Mouse (Mus musculus) spleen, postnatal 14 days (tissue): ENCODE measurements around the gene Ccdc7b.
"Not testable (repeated sequence)": the region's sequence is repeated elsewhere in the genome, so short reads cannot be mapped to it uniquely, and the experiment has no call there.

Experiments
- DNase-seq, 2 experiments: peaks; one replicate each; pipeline ENCODE4 v3.0.0; 2021 to 2022; ENCODE audit warnings: low spot score in 2 of 2

Ccdc7b gene

DNA sequence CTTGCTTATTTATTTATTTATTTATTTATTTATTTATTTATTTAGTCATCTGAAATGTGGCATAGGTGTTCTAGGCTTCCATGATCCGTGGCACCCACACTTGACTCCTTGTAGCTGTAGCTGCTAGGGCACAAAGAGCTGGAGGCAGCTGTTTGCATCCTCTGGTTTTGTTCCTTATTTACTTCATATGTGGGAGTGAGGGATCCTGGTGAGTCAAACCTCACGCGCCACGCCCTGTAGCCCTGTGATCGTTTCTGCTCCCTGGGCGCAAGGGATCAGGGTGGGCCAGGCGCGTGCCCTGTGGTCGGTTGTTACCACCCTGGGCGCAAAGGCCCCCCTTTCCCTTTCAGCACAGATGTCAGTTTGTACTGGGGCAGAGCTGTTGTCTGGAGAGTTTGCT is at the start of gene Ccdc7b:
Ccdc7b (plus strand) TSS at position 301 of the 400 bp plus-strand sequence.
- not testable (repeated sequence) for DNase-seq

DNA sequence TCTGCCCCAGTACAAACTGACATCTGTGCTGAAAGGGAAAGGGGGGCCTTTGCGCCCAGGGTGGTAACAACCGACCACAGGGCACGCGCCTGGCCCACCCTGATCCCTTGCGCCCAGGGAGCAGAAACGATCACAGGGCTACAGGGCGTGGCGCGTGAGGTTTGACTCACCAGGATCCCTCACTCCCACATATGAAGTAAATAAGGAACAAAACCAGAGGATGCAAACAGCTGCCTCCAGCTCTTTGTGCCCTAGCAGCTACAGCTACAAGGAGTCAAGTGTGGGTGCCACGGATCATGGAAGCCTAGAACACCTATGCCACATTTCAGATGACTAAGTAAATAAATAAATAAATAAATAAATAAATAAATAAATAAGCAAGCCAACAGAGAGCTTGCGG is 1.5 kb upstream of the Ccdc7b start, which contains the start of gene Ccdc7a:
Ccdc7a (minus strand) TSS at position 101 of the 400 bp plus-strand sequence.
- DNase-seq: not testable (repeated sequence)

DNA sequence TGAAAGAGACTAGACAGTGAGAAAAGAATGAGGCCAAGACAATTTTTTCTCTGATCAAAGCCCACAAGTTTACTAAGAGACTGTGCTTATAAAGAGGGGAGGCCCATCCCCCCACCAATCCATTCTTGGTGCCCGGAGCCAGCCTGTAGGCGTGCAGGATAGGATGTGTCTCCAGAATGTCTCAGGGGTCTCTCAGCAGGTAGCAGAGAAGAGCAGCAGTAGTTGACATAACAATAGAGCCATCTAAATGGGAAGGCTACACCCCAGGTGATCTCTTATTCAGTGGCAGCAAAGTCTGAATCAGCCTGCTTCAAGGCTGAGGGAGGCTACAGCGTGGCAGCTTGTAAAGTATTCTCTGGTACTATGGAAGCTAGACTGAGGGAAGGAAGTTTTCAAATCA is 48.8 kb downstream of the Ccdc7b start:
- DNase-seq: not testable (repeated sequence)

DNA sequence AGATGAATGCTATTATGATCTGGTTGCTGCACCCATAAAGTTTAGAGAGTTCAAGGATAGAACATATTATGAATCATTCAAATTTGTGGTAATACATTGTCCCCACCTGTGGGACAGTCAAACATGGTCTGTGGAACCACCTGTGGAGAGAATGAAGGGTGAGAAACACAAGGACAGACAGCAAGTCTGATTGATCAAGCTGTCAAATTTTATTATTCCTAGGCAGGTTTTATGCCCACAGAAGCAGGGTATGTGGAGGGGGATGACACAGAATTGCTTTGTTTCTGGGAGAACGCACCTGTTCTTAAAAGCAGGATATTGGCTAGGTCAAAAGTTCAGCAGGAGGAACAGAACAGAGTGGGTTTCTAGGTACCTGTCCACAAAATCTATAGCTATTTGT is 64.6 kb downstream of the Ccdc7b start, which contains the start of gene Gm10999:
Gm10999 (minus strand) TSS at position 101 of the 400 bp plus-strand sequence.
- DNase-seq: no peak

DNA sequence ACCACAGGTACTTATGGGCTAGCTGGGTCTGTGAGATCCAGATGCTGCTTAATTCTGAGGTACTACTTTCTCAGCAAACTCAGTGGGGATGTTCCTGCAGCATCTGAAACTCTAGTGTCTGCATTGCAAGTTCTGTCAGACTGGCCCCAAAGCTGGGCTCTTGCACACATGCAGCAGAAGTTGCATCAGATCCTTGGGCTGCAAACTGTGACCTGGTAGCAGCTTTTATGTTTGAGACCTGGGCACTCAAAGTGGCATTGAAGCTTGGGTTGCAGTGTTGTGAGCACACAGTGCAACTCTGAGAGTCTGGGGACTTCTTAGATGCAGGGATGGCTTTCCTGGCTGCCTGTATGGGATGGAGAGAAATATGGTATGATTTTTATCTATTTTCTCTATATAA is 66.5 kb downstream of the Ccdc7b start:
- no peak for DNase-seq
